Mouse (Mus musculus) ES-E14 (cell line): ENCODE data around the gene Scn4a. TPM values are rescaled to one million over a fixed set of nuclear protein-coding genes. Genes with fewer than 3 reads are reported as not detected.

Experiments used
- DNase-seq: peaks from one replicate; pipeline ENCODE4 v3.0.0-alpha.2; 2013; ENCODE audit warnings: low read depth, low spot score
- H3K27ac ChIP-seq: 2 replicates; pipeline ENCODE4 v1.5.1; 2012; ENCODE audit warnings: low read depth, mild to moderate bottlenecking, low read length, moderate library complexity, mixed read lengths; ENCODE audit not compliant: poor library complexity, insufficient read depth, severe bottlenecking
- H3K36me3 ChIP-seq: 2 replicates; pipeline ENCODE4 v1.6.1; 2012; ENCODE audit warnings: mild to moderate bottlenecking, low read length, moderate library complexity, mixed read lengths; ENCODE audit not compliant: control insufficient read depth, poor library complexity, insufficient read depth, severe bottlenecking
- H3K4me1 ChIP-seq, 2 experiments: fragments of 150-350 bp in 1 of 2; sonication (generic) in 1 of 2; 2 replicates each; pipeline ENCODE4 v1.6.1; 2012; ENCODE audit warnings: low read length in 2 of 2, mild to moderate bottlenecking in 1 of 2, mixed read lengths in 1 of 2; ENCODE audit not compliant: control insufficient read depth in 2 of 2, insufficient read depth in 2 of 2, poor library complexity in 1 of 2
- H3K4me3 ChIP-seq, 2 experiments: fragments of 150-350 bp in 1 of 2; sonication (generic) in 1 of 2; 2 replicates each; pipeline ENCODE4 v1.5.1; 2012; ENCODE audit warnings: low read length in 2 of 2, low read depth in 1 of 2, mild to moderate bottlenecking in 1 of 2, mixed read lengths in 1 of 2; ENCODE audit not compliant: insufficient read depth in 1 of 2, poor library complexity in 1 of 2, severe bottlenecking in 1 of 2
- H3K9ac ChIP-seq: 2 replicates; pipeline ENCODE4 v1.6.1; 2012; ENCODE audit warnings: low read depth, mild to moderate bottlenecking, low read length, mixed read lengths; ENCODE audit not compliant: poor library complexity, insufficient read depth, severe bottlenecking
- H3K9me3 ChIP-seq: fragments of 150-350 bp; sonication (generic); 2 replicates; pipeline ENCODE4 v1.6.1; 2012; ENCODE audit warnings: low read depth, mild to moderate bottlenecking, low read length; ENCODE audit not compliant: control insufficient read depth, insufficient read depth
- CHD2 ChIP-seq: IDR thresholded peaks from 2 replicates; pipeline ENCODE4 v1.6.1; 2014; ENCODE audit warnings: mild to moderate bottlenecking, low read depth, low read length, inconsistent platforms
- HCFC1 ChIP-seq: IDR thresholded peaks from 2 replicates; pipeline ENCODE4 v1.6.1; 2012; ENCODE audit warnings: low read length, inconsistent platforms, borderline replicate concordance; ENCODE audit not compliant: insufficient read depth
- MAFK ChIP-seq: IDR thresholded peaks from 2 replicates; pipeline ENCODE4 v1.6.1; 2014; ENCODE audit warnings: mild to moderate bottlenecking, low read depth, low read length, inconsistent platforms; ENCODE audit not compliant: insufficient read depth
- ZC3H11A ChIP-seq: IDR thresholded peaks from 2 replicates; pipeline ENCODE4 v1.6.1; 2012; ENCODE audit warnings: low read depth, mild to moderate bottlenecking, inconsistent platforms, low read length, borderline replicate concordance
- ZNF384 ChIP-seq: IDR thresholded peaks from 2 replicates; pipeline ENCODE4 v1.6.1; 2012; ENCODE audit warnings: low read depth, low read length, inconsistent platforms
- in situ Hi-C, 2 experiments: fragments of 600-800 bp; cut with MboI; formaldehyde crosslinking; loops; one replicate each; pipeline ENCODE4 v1.15.1; 2025; ENCODE audit warnings: low sequenced_read_pairs in 2 of 2, inconsistent platforms in 1 of 2; ENCODE audit not compliant: unreplicated experiment in 2 of 2
- total RNA-seq: library from RNA; depleted of rRNA; stranded (reverse); fragments of 300-350 nt; gene quantifications from 2 replicates; pipeline ENCODE4 v1.2.3, GENCODE M21; 2012

The Scn4a gene
- total RNA-seq, 1 experiment = 0.13 TPM

DNA sequence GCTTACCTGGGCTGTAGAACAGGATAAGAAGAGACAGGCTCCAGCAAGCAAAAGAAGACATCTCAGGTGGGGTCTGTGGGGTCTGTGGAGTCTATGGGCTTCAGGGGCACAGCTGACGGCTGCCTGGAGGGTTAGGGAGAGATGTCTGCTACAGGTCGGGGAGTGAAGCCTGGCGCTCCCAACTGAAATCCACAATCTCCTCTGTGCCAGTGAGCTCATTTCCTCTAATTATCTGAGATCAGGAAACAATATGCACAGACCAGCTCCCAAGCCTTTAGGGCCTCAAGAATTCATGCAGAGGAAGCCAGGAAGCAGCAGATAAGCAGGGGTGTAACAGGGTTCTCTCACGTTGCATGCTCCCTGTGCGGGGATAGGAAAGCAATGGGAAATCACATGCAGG, 29.3 kb upstream of the Scn4a start:
- Histone ChIP-seq H3K27ac (no peak overlapping the region), H3K9me3 (no peaks in the 10 kb centered on the region), H3K4me3 (no peak overlapping the region), H3K4me1 (no peaks in the 10 kb centered on the region), H3K36me3 (no peaks in the 10 kb centered on the region), H3K9ac (no peak overlapping the region)
- in situ Hi-C loops = no loop called here
- no peak for TF ChIP-seq ZC3H11A
- TF ChIP-seq ZNF384 = no peak
- TF ChIP-seq CHD2 = no peak
- TF ChIP-seq MAFK = no peak
- no peak for TF ChIP-seq HCFC1
- DNase-seq = no peak

DNA sequence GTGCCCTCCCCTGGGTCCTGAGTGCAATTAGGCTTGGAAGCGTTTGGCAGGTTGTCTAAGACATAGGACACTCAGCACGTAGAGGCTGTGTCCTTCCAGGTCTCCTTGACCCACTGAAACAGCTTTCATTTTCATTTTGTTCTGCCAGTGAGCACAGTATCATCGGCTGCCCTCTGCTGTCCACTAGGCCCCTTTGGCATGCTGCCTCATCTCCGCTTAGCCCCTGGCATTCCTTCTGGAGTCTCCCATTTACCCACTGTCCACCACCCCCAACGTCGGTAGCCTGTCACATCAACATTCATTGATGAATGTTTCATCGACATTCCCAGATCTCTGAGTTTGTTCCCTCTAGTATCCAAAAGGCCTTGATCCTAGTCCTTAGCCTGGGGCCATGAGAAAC, 28.8 kb upstream of the Scn4a start:
- no peak for DNase-seq
- TF ChIP-seq ZNF384 (no peak), CHD2 (no peak), ZC3H11A (no peak), HCFC1 (no peak), MAFK (no peak)
- in situ Hi-C loops = no loop called here
- Histone ChIP-seq H3K9me3 (no peaks in the 10 kb centered on the region), H3K36me3 (no peaks in the 10 kb centered on the region), H3K9ac (no peak overlapping the region), H3K4me3 (no peak overlapping the region), H3K27ac (no peak overlapping the region), H3K4me1 (no peaks in the 10 kb centered on the region)

DNA sequence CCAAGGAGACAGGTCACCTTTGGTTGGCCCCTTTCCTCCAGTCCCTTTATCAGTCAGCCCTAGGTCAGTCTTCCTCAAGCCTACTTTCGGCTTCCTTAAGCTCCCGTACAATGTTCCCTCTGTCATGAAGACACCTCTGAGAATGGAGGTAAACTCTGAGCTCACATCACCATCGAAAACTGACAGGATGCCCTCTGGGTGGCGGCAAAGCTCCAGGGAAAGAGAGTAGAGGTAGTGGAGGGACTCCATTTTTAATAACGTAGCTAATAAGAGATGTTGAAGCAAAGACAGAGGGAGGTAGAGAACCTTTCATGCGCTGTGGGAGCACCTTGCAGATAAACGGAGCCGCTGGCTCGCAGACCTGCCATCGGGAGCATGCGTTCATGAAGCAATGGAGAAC, 27.9 kb upstream of the Scn4a start:
- H3K9ac ChIP-seq = no peak overlapping the region
- no peak overlapping the region for H3K4me3 ChIP-seq
- in situ Hi-C loops = no loop called here
- H3K27ac ChIP-seq = no peak overlapping the region
- H3K9me3 ChIP-seq = no peaks in the 10 kb centered on the region
- no peak for TF ChIP-seq ZC3H11A
- TF ChIP-seq MAFK = no peak
- TF ChIP-seq HCFC1 = no peak
- no peak for TF ChIP-seq ZNF384
- TF ChIP-seq CHD2 = no peak
- H3K4me1 ChIP-seq = no peaks in the 10 kb centered on the region
- DNase-seq = no peak
- no peaks in the 10 kb centered on the region for H3K36me3 ChIP-seq

DNA sequence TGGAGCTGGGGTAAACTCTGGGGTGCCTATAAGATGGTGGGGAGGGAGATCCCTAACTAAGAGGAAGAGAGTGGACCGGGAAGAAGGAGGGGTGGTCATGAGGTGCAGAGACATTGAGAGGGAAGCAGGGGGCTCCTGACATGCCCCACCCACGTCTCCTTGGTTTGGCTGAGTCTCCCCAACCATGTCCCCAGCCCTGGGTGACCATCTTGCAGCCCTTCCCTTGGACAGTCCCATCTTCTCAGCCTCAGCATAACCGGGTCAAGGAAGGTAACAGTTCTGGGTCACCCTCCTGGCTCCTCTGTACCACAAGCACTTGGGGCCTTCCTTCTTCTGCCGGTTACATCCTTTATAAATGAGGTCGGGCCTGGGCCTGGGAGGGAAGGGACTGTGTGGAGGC, 21.9 kb upstream of the Scn4a start:
- H3K9me3 ChIP-seq = no peaks in the 10 kb centered on the region
- no peak for TF ChIP-seq ZC3H11A
- TF ChIP-seq ZNF384 = no peak
- TF ChIP-seq MAFK = no peak
- no peaks in the 10 kb centered on the region for H3K36me3 ChIP-seq
- peaks cover 0 to 5% of the 10 kb centered on the region in 2 experiments; a peak in 1 of 4 replicates for H3K4me1 ChIP-seq
- in situ Hi-C loops = no loop called here
- no peak overlapping the region for H3K9ac ChIP-seq
- no peak overlapping the region for H3K4me3 ChIP-seq
- DNase-seq = no peak
- no peak overlapping the region for H3K27ac ChIP-seq

DNA sequence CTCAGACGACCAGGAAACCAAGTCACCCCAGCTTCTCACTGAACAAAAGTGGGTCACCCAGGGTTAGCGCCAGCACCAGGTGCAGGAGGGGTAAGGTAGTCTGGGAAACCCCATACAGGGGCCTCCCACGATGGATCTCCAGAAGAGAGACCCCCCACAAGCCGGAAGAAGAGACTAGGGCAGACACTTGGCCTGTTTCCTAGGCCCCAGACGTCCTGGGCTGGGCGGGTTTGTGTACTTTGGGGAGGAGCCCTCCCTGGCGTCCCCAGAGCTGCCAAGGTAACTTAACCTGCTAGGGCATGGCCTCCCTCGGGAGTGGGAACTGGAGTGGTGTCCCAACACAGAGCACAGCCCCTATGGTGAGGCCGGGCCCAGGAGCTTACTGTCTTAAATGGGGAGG, 21.5 kb upstream of the Scn4a start:
- H3K9ac ChIP-seq = peak overlapping the region; percentile 37; the same call in 1 of the 2 replicates
- H3K27ac ChIP-seq = no peak overlapping the region
- H3K4me1 ChIP-seq = peaks cover 0 to 5% of the 10 kb centered on the region in 2 experiments; a peak in 1 of 4 replicates
- no peaks in the 10 kb centered on the region for H3K9me3 ChIP-seq
- in situ Hi-C loops = no loop called here
- TF ChIP-seq MAFK (no peak), CHD2 (no peak), ZC3H11A (no peak), ZNF384 (no peak), HCFC1 (no peak)
- no peaks in the 10 kb centered on the region for H3K36me3 ChIP-seq
- H3K4me3 ChIP-seq = no peak overlapping the region
- DNase-seq = no peak
